Mouse (Mus musculus): ENCODE results near the gene Pou5f1.

GRCm38 (mm10) chr17:35532901-35533300 lies 27.1 kb downstream of the Pou5f1 start, which contains the start of gene Psors1c2:
- no peak for TF ChIP-seq FLI1 (IDR thresholded peaks at IDR 0.05; ENCODE audit: low read length)
- TF ChIP-seq GATA1 (IDR thresholded peaks at IDR 0.05; ENCODE audit: borderline replicate concordance, low read length) = no peak

Data from megakaryocyte, embryonic 14.5 days (primary cell).